Mouse (Mus musculus) adrenal gland (tissue): Measurements from ENCODE around the gene Scamp4.

Experiments
- intact Hi-C: fragments of 180-260 bp; cut with DNase I; formaldehyde crosslinking; loops from one replicate; pipeline ENCODE4 v1.15.1; 2025
- long read RNA-seq, 2 experiments: library from polyadenylated mRNA; unstranded; transcript quantifications; one replicate each; pipeline ENCODE4 v2.0.0; 2020; ENCODE audit warnings: borderline replicate concordance in 1 of 2; ENCODE audit not compliant: insufficient replicate concordance in 1 of 2

The Scamp4 gene
- long read RNA-seq, experiment 1, transcript Scamp4-201 (7 exons, 1,804 nt) = major isoform, 62 of 78 reads
- long read RNA-seq, experiment 1, partial matches to known transcripts = 7 of 78 reads
- long read RNA-seq, experiment 1, other reads (novel, unspliced or antisense) = 6 of 78 reads
- long read RNA-seq, experiment 2, transcript Scamp4-201 (7 exons, 1,804 nt) = major isoform, 63 of 80 reads
- long read RNA-seq, experiment 2, partial matches to known transcripts = 6 of 80 reads
- long read RNA-seq, experiment 2, other reads (novel, unspliced or antisense) = 10 of 80 reads

GRCm38 (mm10) chr10:80602698-80603325, at the start of gene Scamp4, which contains the start of gene Adat3:
TSS of gene Scamp4 (plus strand) at chr10:80602872.
TSS of gene Adat3 (plus strand) at chr10:80602880.
- intact Hi-C loops = no loop called here

- intact Hi-C loops = no loop called here
Observed at GRCm38 (mm10) chr10:80553575-80553974, 49.1 kb upstream of the Scamp4 start.

GRCm38 (mm10) chr10:80553997-80554396, 48.7 kb upstream of the Scamp4 start:
- intact Hi-C loops = no loop called here

- intact Hi-C loops = loop anchor here (2.0 to 5.0 kb wide), 3 partner anchors 50 to 180 kb away; no protein-coding TSS in a partner anchor
Observed at GRCm38 (mm10) chr10:80557346-80557965, 45.2 kb upstream of the Scamp4 start.

- intact Hi-C loops = loop anchor here (5.0 kb wide), 2 partner anchors 52 to 182 kb away; no protein-coding TSS in a partner anchor
Observed at GRCm38 (mm10) chr10:80559431-80559830, 43.2 kb upstream of the Scamp4 start.

- intact Hi-C loops = no loop called here
Observed at GRCm38 (mm10) chr10:80560621-80561020, 42.1 kb upstream of the Scamp4 start.

- intact Hi-C loops = no loop called here
Observed at GRCm38 (mm10) chr10:80561116-80561944, 41.3 kb upstream of the Scamp4 start, which contains the start of gene Rexo1. TSS of gene Rexo1 (minus strand) at chr10:80561560.

- intact Hi-C loops = no loop called here
Observed at GRCm38 (mm10) chr10:80566375-80567092, 36.1 kb upstream of the Scamp4 start.

GRCm38 (mm10) chr10:80568876-80569275, 33.8 kb upstream of the Scamp4 start:
- intact Hi-C loops = no loop called here

GRCm38 (mm10) chr10:80569664-80570066, 33.0 kb upstream of the Scamp4 start:
- intact Hi-C loops = no loop called here

GRCm38 (mm10) chr10:80570419-80570818, 32.3 kb upstream of the Scamp4 start:
- intact Hi-C loops = no loop called here

- intact Hi-C loops = no loop called here
Observed at GRCm38 (mm10) chr10:80570871-80571836, 31.5 kb upstream of the Scamp4 start.

GRCm38 (mm10) chr10:80572477-80572876, 30.2 kb upstream of the Scamp4 start:
- intact Hi-C loops = no loop called here

- intact Hi-C loops = no loop called here
Observed at GRCm38 (mm10) chr10:80573944-80574343, 28.7 kb upstream of the Scamp4 start.

- intact Hi-C loops = loop anchor here (5.0 kb wide), 2 partner anchors 47 to 112 kb away; partner anchors contain the start of gene Csnk1g2
Observed at GRCm38 (mm10) chr10:80574896-80575295, 27.8 kb upstream of the Scamp4 start.

- intact Hi-C loops = loop anchor here (5.0 kb wide), 2 partner anchors 46 to 111 kb away; partner anchors contain the start of gene Csnk1g2
Observed at GRCm38 (mm10) chr10:80575925-80576324, 26.7 kb upstream of the Scamp4 start.

- intact Hi-C loops = loop anchor here (5.0 kb wide), 2 partner anchors 46 to 111 kb away; partner anchors contain the start of gene Csnk1g2
Observed at GRCm38 (mm10) chr10:80576351-80577194, 26.1 kb upstream of the Scamp4 start.
